Mouse (Mus musculus): ENCODE results near the gene Col19a1.

GRCm38 (mm10) chr1:24248294-24249104, 338.8 kb downstream of the Col19a1 start:
- no peak for TF ChIP-seq POLR2A (IDR thresholded peaks at IDR 0.05; ENCODE audit: borderline replicate concordance, insufficient read depth, low read length)
- TF ChIP-seq CTCF (IDR thresholded peaks at IDR 0.05; ENCODE audit: borderline replicate concordance, insufficient read depth, low read depth, low read length) = no peak
